Mouse (Mus musculus): ENCODE results near the gene Calm5. TPM values are rescaled to one million over a fixed set of nuclear protein-coding genes. Genes with fewer than 3 reads are reported as not detected.
"Not testable (repeated sequence)": the region's sequence is repeated elsewhere in the genome, so short reads cannot be mapped to it uniquely, and the experiment has no call there.

The Calm5 gene
- polyA plus RNA-seq, 1 experiment from 2014 or later = not detected

DNA sequence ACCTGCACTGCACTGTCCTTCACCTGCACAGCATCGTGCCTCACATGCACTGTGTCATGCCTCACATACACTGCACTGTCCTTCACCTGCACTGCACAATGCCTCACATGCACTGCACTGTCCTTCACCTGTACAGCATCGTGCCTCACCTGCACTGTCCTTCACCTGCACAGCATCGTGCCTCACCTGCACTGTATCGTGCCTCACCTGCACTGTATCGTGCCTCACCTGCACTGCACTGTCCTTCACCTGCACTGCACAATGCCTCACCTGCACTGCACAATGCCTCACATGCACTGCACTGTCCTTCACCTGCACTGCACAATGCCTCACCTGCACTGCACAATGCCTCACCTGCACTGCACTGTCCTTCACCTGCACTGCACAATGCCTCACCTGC, 44.2 kb downstream of the Calm5 start:
- H3K4me1 ChIP-seq; H3K27ac ChIP-seq; DNase-seq (ENCODE audit: extremely low spot score, low spot score); H3K9me3 ChIP-seq; H3K27me3 ChIP-seq (ENCODE audit: poor library complexity, severe bottlenecking); H3K4me3 ChIP-seq: not testable (repeated sequence)
- peaks cover 51% of the 10 kb centered on the region for H3K36me3 ChIP-seq (replicated peaks)
- 90% methylated on average over 5 of the region's 5 CpGs for WGBS

DNA sequence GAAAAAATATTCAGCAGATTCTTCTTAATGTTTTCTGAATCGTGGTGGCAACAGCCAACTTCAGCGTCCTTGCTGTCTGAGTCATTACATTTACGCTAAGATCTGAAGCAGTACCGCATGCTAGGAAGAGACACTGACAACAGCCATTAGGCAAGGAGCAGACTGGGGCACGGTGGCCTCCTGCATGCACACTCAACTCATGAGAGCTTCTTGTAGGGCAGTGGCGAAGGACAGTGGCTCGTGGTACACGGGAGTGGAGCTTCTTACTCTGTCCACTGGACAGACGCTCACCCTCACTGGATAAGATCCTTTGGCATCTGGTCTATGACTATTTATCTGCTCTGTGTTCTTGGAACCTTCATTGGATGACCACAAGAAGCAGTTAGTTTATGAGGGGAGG, 45.3 kb downstream of the Calm5 start:
- no peaks in the 10 kb centered on the region for H3K9me3 ChIP-seq
- peaks cover 56% of the 10 kb centered on the region for H3K36me3 ChIP-seq (replicated peaks)
- H3K27me3 ChIP-seq (ENCODE audit: poor library complexity, severe bottlenecking) = no peaks in the 10 kb centered on the region
- DNase-seq (ENCODE audit: extremely low spot score, low spot score) = no peak
- no peak overlapping the region for H3K27ac ChIP-seq
- WGBS = 94% methylated on average over 9 of the region's 9 CpGs
- H3K4me1 ChIP-seq = no peaks in the 10 kb centered on the region
- no peak overlapping the region for H3K4me3 ChIP-seq

Other genes with a start within 250 kb of the Calm5 start
- gene Fam208b, start 243.1 kb upstream of the Calm5 start, polyA plus RNA-seq (2016; fragmentation: Nextera tagmentation; extraction: Ambion mirVana) = 20.9 and 24.4 TPM in 2 replicates
- 15.7 and 16.9 TPM in 2 replicates for gene Asb13, start 220.1 kb upstream of the Calm5 start, polyA plus RNA-seq (2016; fragmentation: Nextera tagmentation; extraction: Ambion mirVana)
- not detected in 2 replicates for gene Calml3, start 49.9 kb upstream of the Calm5 start, polyA plus RNA-seq (2016; fragmentation: Nextera tagmentation; extraction: Ambion mirVana)
- gene Calm4, start 16.4 kb upstream of the Calm5 start, polyA plus RNA-seq (2016; fragmentation: Nextera tagmentation; extraction: Ambion mirVana) = not detected in 2 replicates
- 64.7 and 75.3 TPM in 2 replicates for gene Net1, start 64.0 kb downstream of the Calm5 start, polyA plus RNA-seq (2016; fragmentation: Nextera tagmentation; extraction: Ambion mirVana)
- gene Tubal3, start 64.1 kb downstream of the Calm5 start, polyA plus RNA-seq (2016; fragmentation: Nextera tagmentation; extraction: Ambion mirVana) = not detected in 2 replicates
- not detected in 2 replicates for gene Ucn3, start 91.2 kb downstream of the Calm5 start, polyA plus RNA-seq (2016; fragmentation: Nextera tagmentation; extraction: Ambion mirVana)
- gene Akr1c14, start 194.8 kb downstream of the Calm5 start, polyA plus RNA-seq (2016; fragmentation: Nextera tagmentation; extraction: Ambion mirVana) = 0.19 and 0.38 TPM in 2 replicates